Mouse (Mus musculus): ENCODE results near the gene Mitd1.

Gene Mitd1

DNA sequence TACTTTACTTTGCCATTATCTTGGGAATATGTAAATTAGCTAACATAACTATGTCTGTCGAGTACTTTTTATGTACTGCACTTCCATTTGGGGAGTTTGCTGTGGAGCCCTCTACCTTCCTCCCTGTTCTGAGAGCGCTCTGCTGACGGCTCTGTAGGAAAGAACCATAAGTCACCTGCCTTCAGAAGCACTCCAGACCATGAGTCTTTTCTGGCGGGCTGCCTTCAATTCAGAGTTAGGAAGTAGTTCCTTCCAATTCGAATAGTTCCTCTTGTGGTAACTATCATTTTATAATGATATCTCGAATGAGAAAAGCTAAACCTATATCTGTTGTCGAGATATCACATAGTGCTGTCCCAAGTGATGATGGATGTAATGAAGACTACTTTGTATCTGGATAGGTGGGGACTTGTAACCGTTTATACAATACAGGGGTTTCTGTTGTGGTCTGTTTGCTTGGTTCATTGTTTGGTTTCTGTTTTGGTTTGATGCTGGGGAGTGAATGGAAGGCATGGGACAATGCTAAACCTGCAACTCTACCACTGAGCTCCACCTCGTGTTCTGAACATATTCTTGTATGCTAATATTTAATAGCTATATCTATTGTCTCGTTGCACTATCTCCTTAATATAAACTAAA lies 22.4 kb downstream of the Mitd1 start:
- DNase-seq (ENCODE audit: low spot score in 2 of 2), result no peak

DNA sequence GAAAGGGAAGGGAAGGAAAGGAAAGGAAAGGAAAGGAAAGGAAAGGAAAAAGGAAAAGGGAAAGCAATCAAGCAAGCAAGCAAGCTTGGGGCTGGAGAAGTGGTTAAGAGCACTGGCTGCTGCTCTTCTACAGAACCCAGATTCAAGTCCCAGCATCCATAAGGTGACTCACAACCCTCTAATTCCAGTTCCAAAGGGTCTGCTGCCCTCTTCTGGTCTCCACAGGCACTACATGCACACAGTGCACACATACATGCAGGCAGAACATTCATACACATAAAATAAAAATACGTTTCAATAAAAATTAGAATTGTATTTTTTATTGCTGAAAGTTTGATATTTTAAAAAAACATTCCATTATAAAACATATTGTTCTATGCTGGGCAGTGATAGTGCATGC lies 23.2 kb downstream of the Mitd1 start:
- DNase-seq (ENCODE audit: low spot score in 2 of 2), result peak in 1 of 2 experiments; percentile 14

DNA sequence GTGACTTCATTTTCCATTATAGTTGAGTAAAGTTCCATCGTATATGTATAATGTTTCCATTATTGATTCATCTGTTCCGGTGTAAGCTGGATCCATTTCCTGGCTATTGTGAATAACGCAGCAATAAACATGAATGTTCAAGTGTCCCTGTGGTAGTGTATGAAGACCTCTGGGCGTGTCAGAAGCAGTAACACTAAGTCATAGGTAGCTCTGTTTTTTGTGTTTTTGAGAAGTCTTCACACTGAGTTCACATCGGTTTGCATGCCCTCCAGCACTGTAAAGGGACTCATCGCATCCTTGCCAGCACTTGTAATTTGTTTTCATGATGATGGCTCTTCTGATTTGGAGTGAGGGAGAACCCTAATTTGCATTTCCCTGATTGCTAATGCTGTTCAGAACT lies 23.9 kb downstream of the Mitd1 start, which contains the start of gene Tsga10:
TSS of gene Tsga10 (minus strand) at position 144 of the 400 bp plus-strand sequence.
- no peak for DNase-seq (ENCODE audit: low spot score in 2 of 2)

DNA sequence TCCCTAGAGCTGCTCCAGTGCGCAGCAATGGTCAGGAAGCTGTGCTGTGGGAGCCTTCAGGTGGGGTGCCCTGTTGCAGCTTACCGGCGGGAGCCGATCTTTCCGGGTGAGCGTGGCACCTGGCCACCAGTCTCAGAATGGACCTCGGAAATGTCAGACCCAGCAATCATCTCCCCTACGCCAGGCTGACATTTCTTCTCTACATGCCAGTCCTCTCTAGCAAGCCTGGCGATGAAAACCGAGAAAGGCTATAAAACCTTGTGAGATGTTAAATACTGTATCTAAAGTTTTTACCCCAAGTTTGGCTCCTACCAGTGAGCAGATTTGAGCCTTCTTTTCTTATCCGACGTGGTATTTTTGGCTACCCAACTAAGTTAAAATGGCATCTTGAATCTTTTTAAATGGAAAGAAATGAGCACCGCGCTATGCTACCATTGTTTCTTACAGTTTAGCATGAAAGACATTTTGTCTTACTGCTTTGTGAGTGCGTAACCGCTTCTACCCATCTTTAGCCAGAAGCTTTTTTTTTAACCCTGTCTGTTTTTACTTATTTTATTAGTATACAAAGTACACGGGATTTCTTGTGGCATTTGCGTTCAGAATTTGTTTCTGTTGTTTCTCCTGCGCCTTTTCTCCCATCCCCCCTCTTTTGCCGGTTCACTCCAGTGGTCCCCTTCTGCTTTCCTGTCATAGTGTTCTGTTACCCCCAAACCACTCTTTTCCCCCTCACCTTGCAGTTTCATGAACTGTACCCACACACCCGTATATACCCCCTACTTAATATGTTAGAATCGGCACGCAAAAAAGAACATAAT lies 24.6 kb downstream of the Mitd1 start:
- DNase-seq (ENCODE audit: low spot score in 2 of 2), result peak in 1 of 2 experiments; percentile 5

DNA sequence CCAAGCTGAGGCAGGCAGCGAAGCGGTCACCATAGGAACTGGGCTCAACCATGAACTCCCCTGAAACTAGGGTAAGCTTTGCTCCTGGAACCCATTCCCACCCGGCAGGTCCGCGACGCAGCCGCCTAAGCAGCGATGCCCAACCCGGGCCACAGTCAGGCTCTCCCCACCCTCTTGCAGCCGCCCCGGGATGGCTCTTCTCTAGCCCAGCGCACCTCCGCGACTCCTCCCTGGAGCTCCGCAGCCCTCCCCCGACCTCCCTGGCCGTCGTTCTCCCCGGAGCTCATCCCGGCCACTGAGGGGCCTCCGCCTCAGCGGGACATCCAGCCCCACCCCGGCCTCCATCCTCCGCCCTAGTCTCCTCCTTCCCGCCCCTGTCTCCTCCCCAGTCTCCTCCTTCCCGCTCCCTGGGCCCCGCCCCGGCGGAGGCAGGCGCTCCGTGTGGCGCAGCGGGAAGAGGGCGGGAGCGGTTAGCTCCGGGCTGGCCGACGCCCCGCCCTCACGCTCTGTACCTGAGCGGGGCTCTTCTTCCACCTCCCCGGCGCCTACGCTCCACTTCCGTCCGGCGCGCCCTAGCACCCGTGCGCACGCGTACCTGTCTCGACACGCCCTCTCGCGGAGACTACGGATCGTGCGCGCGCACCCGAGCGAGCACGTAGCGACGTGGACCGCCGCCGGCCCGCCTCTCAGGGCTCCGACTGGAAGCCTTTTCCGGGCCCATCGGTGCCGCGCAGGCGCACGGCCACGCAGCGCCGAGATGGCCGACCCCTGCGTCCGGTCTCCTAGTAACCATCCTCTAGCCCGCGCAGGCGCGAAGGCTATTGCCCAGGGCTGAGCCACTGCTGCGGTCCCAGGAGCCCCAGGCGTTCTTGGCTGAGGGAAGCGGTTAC lies 25.5 kb downstream of the Mitd1 start:
- peak; percentile 99 to 100 for DNase-seq (ENCODE audit: low spot score in 2 of 2)

DNA sequence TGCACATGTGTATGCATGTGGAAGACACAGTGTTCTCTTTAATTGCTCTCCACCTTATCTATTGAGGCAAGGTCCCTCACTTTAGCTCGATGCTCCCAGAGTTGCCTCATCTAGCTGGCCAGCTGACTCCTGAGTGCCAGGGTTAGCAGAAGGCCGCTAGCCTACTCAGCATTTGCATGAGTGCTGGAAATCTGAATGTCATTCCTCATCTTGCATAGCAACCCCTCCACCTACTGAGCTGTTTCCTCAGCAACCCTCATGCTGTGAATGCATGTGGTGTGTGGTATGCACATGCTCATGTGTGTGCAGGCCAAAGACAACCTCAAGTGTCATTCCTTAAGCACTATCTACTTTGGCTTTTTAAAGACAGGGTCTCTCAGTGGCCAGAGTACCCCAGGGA lies 39.5 kb downstream of the Mitd1 start:
- no peak for DNase-seq (ENCODE audit: low spot score in 2 of 2)

DNA sequence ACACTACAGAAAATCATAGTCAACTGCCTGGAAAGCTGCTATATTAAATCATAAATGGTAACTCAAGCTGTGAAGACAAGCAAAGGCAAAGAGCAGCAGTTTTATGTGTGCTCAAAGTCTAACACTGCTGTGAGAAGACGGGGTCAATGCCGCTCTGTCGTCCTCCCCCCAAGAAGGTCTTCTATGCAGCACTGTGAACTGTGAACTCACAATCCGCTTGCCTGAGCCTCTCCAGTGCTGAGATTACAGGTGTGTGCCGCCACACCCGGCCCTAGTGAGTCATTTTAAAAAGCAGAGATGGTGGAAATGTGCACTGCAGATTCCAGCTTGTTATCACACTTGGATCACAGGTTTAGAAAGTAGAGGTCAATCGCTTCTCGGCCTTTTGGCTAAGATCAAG lies 43.3 kb downstream of the Mitd1 start:
- DNase-seq (ENCODE audit: low spot score in 2 of 2), result no peak

DNA sequence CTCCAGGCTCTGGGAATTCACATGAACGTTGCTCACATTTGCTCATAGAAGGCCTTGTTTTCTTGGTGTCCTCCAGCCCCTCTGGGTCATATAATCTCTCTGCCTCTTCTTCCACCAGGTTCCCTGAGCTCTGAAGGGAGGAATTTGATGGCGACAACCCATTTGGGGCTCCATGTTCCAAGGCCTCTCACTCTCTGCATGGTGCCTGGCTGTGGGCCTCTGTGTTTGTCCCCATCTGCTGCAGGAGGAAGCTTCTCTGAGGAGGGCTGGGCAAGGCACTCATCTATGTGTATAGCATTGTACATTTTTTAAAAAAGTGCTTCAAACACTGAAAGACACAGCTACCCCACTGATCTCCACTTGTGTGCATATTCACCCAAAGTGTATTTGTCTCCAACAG lies 58.5 kb downstream of the Mitd1 start:
- DNase-seq (ENCODE audit: low spot score in 2 of 2), result no peak

Measured in heart, adult 9 months (tissue).